ENCODE assay signal across 7 mouse cellular contexts in the genomic region with DNA sequence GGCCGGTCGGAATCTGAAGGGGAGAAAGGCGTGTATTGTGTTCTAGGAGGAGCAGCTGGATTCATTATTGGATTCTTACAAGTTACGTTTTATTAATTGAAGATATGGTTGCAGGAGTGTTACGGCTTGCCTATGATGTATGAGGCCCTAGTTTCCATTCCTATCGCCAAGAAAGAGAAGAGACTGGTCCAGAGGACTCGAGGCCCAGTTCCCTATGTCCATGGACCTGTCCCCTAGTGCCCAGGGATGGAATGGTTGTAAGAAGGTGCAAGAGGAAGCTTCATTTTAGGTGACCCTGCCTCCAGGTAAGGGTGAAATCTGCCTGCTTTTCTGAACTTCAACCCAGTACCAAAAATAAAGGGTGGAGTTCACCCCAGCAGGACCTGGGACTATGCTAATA. TPM values are rescaled to one million over a fixed set of nuclear protein-coding genes. Genes with fewer than 3 reads are reported as not detected.
DNase-seq lines count a peak whose midpoint lies in the region; ATAC-seq and TF ChIP-seq lines count a peak whose summit lies in the region.

No protein-coding gene starts in this region.

- peak overlapping the region; percentile 97 for H3K27ac ChIP-seq in lung, embryonic 14.5 days (ENCODE audit: low read depth)
- H3K27ac ChIP-seq in embryonic facial prominence, embryonic 13.5 days, result peak overlapping the region; percentile 98
- peak overlapping the region; percentile 95 for H3K27ac ChIP-seq in intestine, embryonic 16.5 days (ENCODE audit: low read length)
- H3K27ac ChIP-seq in olfactory bulb, adult 2 months (ENCODE audit: insufficient read depth, low read depth, low read length), result peak overlapping the region; percentile 96

- no peaks in the 10 kb centered on the region for H3K9me3 ChIP-seq in lung, embryonic 14.5 days (ENCODE audit: low read depth, low read length)
- H3K9me3 ChIP-seq in embryonic facial prominence, embryonic 13.5 days, result no peaks in the 10 kb centered on the region
- no peaks in the 10 kb centered on the region for H3K9me3 ChIP-seq in intestine, embryonic 16.5 days (ENCODE audit: control insufficient read depth, low read length)

- H3K36me3 ChIP-seq in lung, embryonic 14.5 days (ENCODE audit: insufficient read depth), result peaks cover 8% of the 10 kb centered on the region; the same call in 1 of the 2 replicates
- H3K36me3 ChIP-seq in embryonic facial prominence, embryonic 13.5 days, result peaks cover 16% of the 10 kb centered on the region
- H3K36me3 ChIP-seq in intestine, embryonic 16.5 days (ENCODE audit: control insufficient read depth, insufficient read depth, low read length), result no peaks in the 10 kb centered on the region; the same call in none of the 2 replicates

- H3K4me3 ChIP-seq in lung, embryonic 14.5 days (ENCODE audit: low read depth, low read length), result peak overlapping the region; percentile 100
- H3K4me3 ChIP-seq in embryonic facial prominence, embryonic 13.5 days, result peak overlapping the region; percentile 99
- H3K4me3 ChIP-seq in intestine, embryonic 16.5 days (ENCODE audit: low read length), result peak overlapping the region; percentile 98
- H3K4me3 ChIP-seq in olfactory bulb, adult 2 months (ENCODE audit: insufficient read depth, low read depth, low read length), result peak overlapping the region; percentile 89

- H3K9ac ChIP-seq in lung, embryonic 14.5 days, result peak overlapping the region; percentile 99
- H3K9ac ChIP-seq in embryonic facial prominence, embryonic 13.5 days, result peak overlapping the region; percentile 100
- peak overlapping the region; percentile 100 for H3K9ac ChIP-seq in intestine, embryonic 16.5 days (ENCODE audit: low read depth, low read length)

- TF ChIP-seq CTCF in lung, embryonic 14.5 days (IDR thresholded peaks at IDR 0.05; ENCODE audit: low read depth), result peak; percentile 45
- no peak for TF ChIP-seq CTCF in olfactory bulb, adult 2 months (IDR thresholded peaks at IDR 0.05; ENCODE audit: insufficient read depth, low read depth, low read length)

- H3K4me1 ChIP-seq in lung, embryonic 14.5 days (ENCODE audit: insufficient read depth), result peaks cover 10% of the 10 kb centered on the region
- peaks cover 34% of the 10 kb centered on the region for H3K4me1 ChIP-seq in embryonic facial prominence, embryonic 13.5 days
- H3K4me1 ChIP-seq in intestine, embryonic 16.5 days (ENCODE audit: control insufficient read depth, insufficient read depth, low read length), result peaks cover 22% of the 10 kb centered on the region
- peaks cover 18% of the 10 kb centered on the region for H3K4me1 ChIP-seq in olfactory bulb, adult 2 months (ENCODE audit: control insufficient read depth, insufficient read depth, low read length)

- H3K4me2 ChIP-seq in lung, embryonic 14.5 days, result peak overlapping the region; percentile 95
- H3K4me2 ChIP-seq in embryonic facial prominence, embryonic 13.5 days, result peak overlapping the region; percentile 80
- peak overlapping the region; percentile 64 for H3K4me2 ChIP-seq in intestine, embryonic 16.5 days (ENCODE audit: low read depth, low read length)

- ATAC-seq in lung, embryonic 14.5 days (ENCODE audit: insufficient read depth), result no peak
- ATAC-seq in embryonic facial prominence, embryonic 13.5 days (ENCODE audit: insufficient number of reproducible peaks, insufficient read depth, low FRiP score, low TSS enrichment, low read depth), result no peak
- ATAC-seq in intestine, embryonic 16.5 days, result no peak

- no peaks in the 10 kb centered on the region for H3K27me3 ChIP-seq in lung, embryonic 14.5 days (ENCODE audit: insufficient read depth, low read length)
- no peaks in the 10 kb centered on the region for H3K27me3 ChIP-seq in embryonic facial prominence, embryonic 13.5 days
- H3K27me3 ChIP-seq in intestine, embryonic 16.5 days (replicated peaks; ENCODE audit: control insufficient read depth, insufficient read depth, low read length), result no peaks in the 10 kb centered on the region

- DNase-seq in lung, embryonic 14.5 days, result no peak
- DNase-seq in lung, postnatal 4 days, result no peak
- no peak for DNase-seq in thymus, postnatal 36 days
- DNase-seq in urinary bladder, postnatal 36 days (ENCODE audit: low spot score in 2 of 2), result no peak

- 2% methylated on average over 7 of the region's 7 CpGs for WGBS in lung, embryonic 14.5 days
- 1% methylated on average over 7 of the region's 7 CpGs for whole genome bisulfite sequencing in embryonic facial prominence, embryonic 13.5 days
- WGBS in intestine, embryonic 16.5 days, result under 1% methylated on average over 7 of the region's 7 CpGs
- WGBS in olfactory bulb, adult 2 months, result 3% methylated on average over 7 of the region's 7 CpGs

- TF ChIP-seq POLR2A in olfactory bulb, adult 2 months (IDR thresholded peaks at IDR 0.05; ENCODE audit: insufficient read depth, low read depth, low read length), result no peak

RNA-seq across cellular contexts. Expression of gene Ewsr1, which starts 1.2 kb away (rescaled TPM):
- polyA plus RNA-seq in lung, embryonic 14.5 days (2014; fragmentation: Nextera tagmentation; extraction: Ambion mirVana), result 398 and 449 TPM in 2 replicates
- polyA plus RNA-seq in embryonic facial prominence, embryonic 13.5 days (2015; fragmentation: Nextera tagmentation; extraction: Ambion mirVana), result 859 and 909 TPM in 2 replicates
- polyA plus RNA-seq in intestine, embryonic 16.5 days (2015; fragmentation: Nextera tagmentation; extraction: Ambion mirVana), result 499 and 529 TPM in 2 replicates
- polyA plus RNA-seq in olfactory bulb, adult 2 months (2012; ENCODE audit: insufficient read depth, insufficient read length, low replicate concordance, missing spikeins), result 1,053 and 1,293 TPM in 2 replicates

RNA-seq across cellular contexts. Expression of gene Rhbdd3, which starts 1.6 kb away (rescaled TPM):
- polyA plus RNA-seq in lung, embryonic 14.5 days (2014; fragmentation: Nextera tagmentation; extraction: Ambion mirVana), result 27.9 and 29.9 TPM in 2 replicates
- polyA plus RNA-seq in embryonic facial prominence, embryonic 13.5 days (2015; fragmentation: Nextera tagmentation; extraction: Ambion mirVana), result 22.3 and 27.9 TPM in 2 replicates
- 27.8 and 32.5 TPM in 2 replicates for polyA plus RNA-seq in intestine, embryonic 16.5 days (2015; fragmentation: Nextera tagmentation; extraction: Ambion mirVana)
- not detected in 2 replicates for polyA plus RNA-seq in olfactory bulb, adult 2 months (2012; ENCODE audit: insufficient read depth, insufficient read length, low replicate concordance, missing spikeins)

RNA-seq across cellular contexts. Expression of gene Gas2l1, which starts 35.2 kb away (rescaled TPM):
- polyA plus RNA-seq in lung, embryonic 14.5 days (2014; fragmentation: Nextera tagmentation; extraction: Ambion mirVana), result 33.2 and 36.3 TPM in 2 replicates
- 25.8 and 30.0 TPM in 2 replicates for polyA plus RNA-seq in embryonic facial prominence, embryonic 13.5 days (2015; fragmentation: Nextera tagmentation; extraction: Ambion mirVana)
- polyA plus RNA-seq in intestine, embryonic 16.5 days (2015; fragmentation: Nextera tagmentation; extraction: Ambion mirVana), result 17.5 and 21.0 TPM in 2 replicates
- not detected in 2 replicates for polyA plus RNA-seq in olfactory bulb, adult 2 months (2012; ENCODE audit: insufficient read depth, insufficient read length, low replicate concordance, missing spikeins)

RNA-seq across cellular contexts. Expression of gene Rasl10a, which starts 42.4 kb away (rescaled TPM):
- 0.75 and 0.78 TPM in 2 replicates for polyA plus RNA-seq in lung, embryonic 14.5 days (2014; fragmentation: Nextera tagmentation; extraction: Ambion mirVana)
- polyA plus RNA-seq in embryonic facial prominence, embryonic 13.5 days (2015; fragmentation: Nextera tagmentation; extraction: Ambion mirVana), result 0.29 and 0.49 TPM in 2 replicates
- 0.69 and 0.71 TPM in 2 replicates for polyA plus RNA-seq in intestine, embryonic 16.5 days (2015; fragmentation: Nextera tagmentation; extraction: Ambion mirVana)
- polyA plus RNA-seq in olfactory bulb, adult 2 months (2012; ENCODE audit: insufficient read depth, insufficient read length, low replicate concordance, missing spikeins), result not detected in 2 replicates

RNA-seq across cellular contexts. Expression of gene Emid1, which starts 51.8 kb away (rescaled TPM):
- polyA plus RNA-seq in lung, embryonic 14.5 days (2014; fragmentation: Nextera tagmentation; extraction: Ambion mirVana), result 50.7 and 52.1 TPM in 2 replicates
- polyA plus RNA-seq in embryonic facial prominence, embryonic 13.5 days (2015; fragmentation: Nextera tagmentation; extraction: Ambion mirVana), result 50.4 and 50.8 TPM in 2 replicates
- polyA plus RNA-seq in intestine, embryonic 16.5 days (2015; fragmentation: Nextera tagmentation; extraction: Ambion mirVana), result 112 and 120 TPM in 2 replicates
- not detected in 2 replicates for polyA plus RNA-seq in olfactory bulb, adult 2 months (2012; ENCODE audit: insufficient read depth, insufficient read length, low replicate concordance, missing spikeins)
